Mouse (Mus musculus) heart, embryonic 11.5 days (tissue): ENCODE results near the gene Utp11. TPM values are rescaled to one million over a fixed set of nuclear protein-coding genes. Genes with fewer than 3 reads are reported as not detected.
A peak's percentile ranks its signal among the peaks of the same experiment; 100 is the strongest.
"Not testable (repeated sequence)": the region's sequence is repeated elsewhere in the genome, so short reads cannot be mapped to it uniquely, and the experiment has no call there.

Experiments used
- ATAC-seq: fragments of 200-750 bp; cut with Nextera tagmentation; replicated peaks from 2 replicates; pipeline ENCODE4 v1.8.0; 2017; ENCODE audit warnings: moderate library complexity; ENCODE audit not compliant: insufficient number of reproducible peaks, low FRiP score, low TSS enrichment
- H3K27ac ChIP-seq: fragments of 300-500 bp; sonication (generic); 2 replicates; pipeline ENCODE4 v1.5.1; 2014; ENCODE audit warnings: mild to moderate bottlenecking, low read depth, low read length
- H3K27me3 ChIP-seq: fragments of 300-500 bp; sonication (generic); 2 replicates; pipeline ENCODE4 v1.6.1; 2014; ENCODE audit warnings: mild to moderate bottlenecking, low read length, mixed read lengths; ENCODE audit not compliant: control insufficient read depth, insufficient read depth
- H3K36me3 ChIP-seq: fragments of 300-500 bp; sonication (generic); 2 replicates; pipeline ENCODE4 v1.6.1; 2014; ENCODE audit warnings: mild to moderate bottlenecking, low read length, moderate library complexity, mixed read lengths; ENCODE audit not compliant: control insufficient read depth, insufficient read depth
- H3K4me1 ChIP-seq: fragments of 300-500 bp; sonication (generic); 2 replicates; pipeline ENCODE4 v1.6.1; 2014; ENCODE audit warnings: low read length; ENCODE audit not compliant: control insufficient read depth, insufficient read depth
- H3K4me2 ChIP-seq: fragments of 300-500 bp; sonication (generic); 2 replicates; pipeline ENCODE4 v1.6.1; 2014; ENCODE audit warnings: mild to moderate bottlenecking, moderate library complexity
- H3K4me3 ChIP-seq: fragments of 300-500 bp; sonication (generic); 2 replicates; pipeline ENCODE4 v1.5.1; 2014; ENCODE audit warnings: low read depth, low read length
- H3K9ac ChIP-seq: fragments of 300-500 bp; sonication (generic); 2 replicates; pipeline ENCODE4 v1.6.1; 2014; ENCODE audit warnings: mild to moderate bottlenecking, low read depth, low read length, moderate library complexity
- H3K9me3 ChIP-seq: fragments of 300-500 bp; sonication (generic); replicated peaks from 2 replicates; pipeline ENCODE4 v1.6.1; 2016; ENCODE audit warnings: low read length; ENCODE audit not compliant: control insufficient read depth
- WGBS: fragments of 180-500 bp; shearing (Covaris S2); extraction: QIAGEN DNeasy Blood & Tissue Kit; methylation state at CpG from one replicate; pipeline ENCODE4 v1.1.7; 2014; ENCODE audit not compliant: insufficient replicate concordance; 5-methylcytosine and 5-hydroxymethylcytosine counted together
- polyA plus RNA-seq: library from polyadenylated mRNA; unstranded; fragments of >200 nt; fragmentation: Nextera tagmentation; extraction: Ambion mirVana; gene quantifications from 2 replicates; pipeline ENCODE4 v1.2.1, GENCODE M21; 2014

Gene Utp11
- polyA plus RNA-seq, 1 experiment from 2014 or later = 60.7 TPM

GRCm38 (mm10) chr4:124719101-124719500, 25.7 kb upstream of the Utp11 start:
- no peak overlapping the region for H3K4me3 ChIP-seq
- no peak overlapping the region for H3K9ac ChIP-seq
- H3K27me3 ChIP-seq = no peaks in the 10 kb centered on the region
- H3K36me3 ChIP-seq = peaks cover 24% of the 10 kb centered on the region
- WGBS = 91% methylated on average over 4 of the region's 4 CpGs
- peaks cover 5% of the 10 kb centered on the region; the same call in 1 of the 2 replicates for H3K4me1 ChIP-seq
- H3K9me3 ChIP-seq = no peaks in the 10 kb centered on the region
- H3K4me2 ChIP-seq = no peak overlapping the region
- H3K27ac ChIP-seq = no peak overlapping the region
- no peak for ATAC-seq

DNA sequence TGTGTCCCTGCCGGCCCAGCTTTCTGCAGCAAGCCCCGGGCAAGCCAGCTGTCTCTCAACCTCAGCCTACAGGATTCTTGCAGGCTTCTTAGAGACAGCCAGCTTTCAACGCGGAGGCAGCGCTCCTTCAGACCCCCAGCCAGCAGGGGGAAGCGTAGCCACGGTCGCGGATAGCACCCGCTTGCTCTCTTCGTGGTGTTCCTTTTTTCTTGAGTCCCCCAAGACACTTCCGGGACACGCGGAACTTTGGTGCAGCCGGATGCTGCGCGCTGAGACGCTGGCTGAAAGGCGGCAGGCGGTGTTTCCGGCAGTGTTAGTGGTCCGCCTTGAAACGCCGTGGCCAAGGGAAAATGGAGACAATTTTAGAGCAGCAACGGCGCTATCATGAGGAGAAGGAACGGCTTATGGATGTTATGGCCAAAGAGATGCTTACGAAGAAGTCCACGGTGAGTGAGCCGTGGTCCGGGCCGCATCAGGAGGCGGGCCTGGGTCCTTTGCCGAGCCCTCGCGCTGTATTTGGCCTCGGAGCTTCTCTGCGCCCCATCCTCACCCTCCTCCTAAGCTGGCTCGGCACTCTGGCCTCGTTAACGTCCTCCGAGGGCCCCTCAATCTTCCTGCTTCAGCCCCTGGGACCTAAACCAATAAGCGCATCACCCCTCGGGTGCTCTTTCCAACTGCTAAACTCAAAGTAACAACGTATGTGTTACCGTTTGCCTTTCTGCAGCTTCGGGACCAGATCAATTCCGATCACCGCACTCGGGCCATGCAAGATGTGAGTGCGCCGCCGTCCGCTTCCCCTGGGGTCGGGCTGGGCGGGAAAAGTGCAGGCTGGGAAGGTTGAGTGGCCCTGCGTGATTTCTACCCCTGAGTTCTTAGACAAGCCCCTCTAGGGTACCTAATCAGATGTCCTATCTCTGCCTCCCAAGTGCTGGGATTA, 21.4 kb upstream of the Utp11 start, which contains the start of gene Sf3a3:
Gene Sf3a3 (plus strand): TSS at position 232 of the 937 bp plus-strand sequence.
- Histone ChIP-seq H3K4me2 (peak within 1 kb of the TSS; percentile 94), H3K27me3 (no peaks in the 10 kb centered on the region), H3K9ac (peak within 1 kb of the TSS; percentile 90), H3K36me3 (peaks cover 14% of the 10 kb centered on the region), H3K27ac (peak within 1 kb of the TSS; percentile 73; the same call in 1 of the 2 replicates), H3K9me3 (no peaks in the 10 kb centered on the region), H3K4me1 (peaks cover 16% of the 10 kb centered on the region), H3K4me3 (peak within 1 kb of the TSS; percentile 95)
- WGBS = under 1% methylated on average over 57 of the region's 57 CpGs
- ATAC-seq = peak; percentile 80

DNA sequence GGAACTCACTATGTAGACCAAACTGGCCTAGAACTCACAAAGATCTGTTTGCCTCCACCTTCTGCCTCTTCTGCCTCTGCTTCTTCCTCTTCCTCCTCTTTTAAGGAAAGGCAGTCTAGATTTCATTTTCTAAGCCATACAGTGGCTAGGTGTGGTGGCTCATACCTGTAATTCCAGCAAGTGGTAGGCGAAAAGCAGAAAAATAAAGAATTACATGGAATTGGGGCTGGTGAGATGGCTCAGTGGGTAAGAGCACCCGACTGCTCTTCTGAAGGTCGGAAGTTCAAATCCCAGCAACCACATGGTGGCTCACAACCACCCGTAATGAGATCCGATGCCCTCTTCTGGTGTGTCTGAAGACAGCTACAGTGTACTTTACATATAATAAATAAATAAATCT, 20.4 kb upstream of the Utp11 start:
- not testable (repeated sequence) for H3K27me3 ChIP-seq, H3K36me3 ChIP-seq, H3K4me3 ChIP-seq, H3K9me3 ChIP-seq, H3K27ac ChIP-seq, H3K9ac ChIP-seq, ATAC-seq, H3K4me2 ChIP-seq
- WGBS = 67% methylated on average over 5 of the region's 5 CpGs
- peaks cover 23% of the 10 kb centered on the region for H3K4me1 ChIP-seq

- no peak overlapping the region for H3K9ac ChIP-seq
- WGBS = 79% methylated on average over 6 of the region's 6 CpGs
- no peaks in the 10 kb centered on the region for H3K27me3 ChIP-seq
- H3K9me3 ChIP-seq = no peaks in the 10 kb centered on the region
- H3K4me3 ChIP-seq = no peak overlapping the region
- peaks cover 27% of the 10 kb centered on the region for H3K4me1 ChIP-seq
- no peak overlapping the region for H3K4me2 ChIP-seq
- H3K27ac ChIP-seq = no peak overlapping the region
- H3K36me3 ChIP-seq = no peaks in the 10 kb centered on the region
- ATAC-seq = no peak
These were observed 19.2 kb upstream of the Utp11 start for GRCm38 (mm10) chr4:124712618-124713017.

- Histone ChIP-seq H3K9ac (no peak overlapping the region), H3K36me3 (peaks cover under 1% of the 10 kb centered on the region; the same call in 1 of the 2 replicates), H3K27me3 (no peaks in the 10 kb centered on the region), H3K4me3 (no peak overlapping the region), H3K4me1 (peaks cover 33% of the 10 kb centered on the region), H3K27ac (no peak overlapping the region), H3K9me3 (no peaks in the 10 kb centered on the region), H3K4me2 (no peak overlapping the region; the same call in 1 of the 2 replicates)
- WGBS = 8% methylated on average over 5 of the region's 5 CpGs
- no peak for ATAC-seq
These were observed 17.4 kb upstream of the Utp11 start for GRCm38 (mm10) chr4:124710776-124711291.

- 4% methylated on average over 18 of the region's 18 CpGs for WGBS
- no peak for ATAC-seq
- H3K4me3 ChIP-seq = peak overlapping the region; percentile 27
These were observed 16.6 kb upstream of the Utp11 start for GRCm38 (mm10) chr4:124709961-124710446.

GRCm38 (mm10) chr4:124708518-124709477, 15.4 kb upstream of the Utp11 start:
- Histone ChIP-seq H3K9me3 (no peaks in the 10 kb centered on the region), H3K4me3 (peak overlapping the region; percentile 42), H3K27ac (peak overlapping the region; percentile 95), H3K4me1 (peaks cover 48% of the 10 kb centered on the region), H3K36me3 (peaks cover 4% of the 10 kb centered on the region; the same call in 1 of the 2 replicates), H3K27me3 (no peaks in the 10 kb centered on the region), H3K9ac (peak overlapping the region; percentile 70), H3K4me2 (peak overlapping the region; percentile 69)
- ATAC-seq = peak; percentile 80
- WGBS = 1% methylated on average over 41 of the region's 41 CpGs

More at GRCm38 (mm10) chr4:124709961-124710446, 16.6 kb upstream of the Utp11 start:
- Histone ChIP-seq H3K4me2 (peak overlapping the region; percentile 69), H3K9me3 (no peaks in the 10 kb centered on the region), H3K4me1 (peaks cover 36% of the 10 kb centered on the region), H3K27me3 (no peaks in the 10 kb centered on the region), H3K9ac (peak overlapping the region; percentile 64), H3K36me3 (peaks cover 4% of the 10 kb centered on the region; the same call in 1 of the 2 replicates), H3K27ac (peak overlapping the region; percentile 65)

- peak overlapping the region; percentile 69 for H3K4me2 ChIP-seq
- peak overlapping the region; percentile 95 for H3K27ac ChIP-seq
- H3K9me3 ChIP-seq, H3K27me3 ChIP-seq, H3K36me3 ChIP-seq, ATAC-seq, H3K9ac ChIP-seq, H3K4me3 ChIP-seq: not testable (repeated sequence)
- H3K4me1 ChIP-seq = peaks cover 55% of the 10 kb centered on the region
- 28% methylated on average over 1 of the region's 1 CpGs for WGBS
These were observed 14.8 kb upstream of the Utp11 start for GRCm38 (mm10) chr4:124708200-124708517.
